Mouse (Mus musculus) mammary gland, adult 2 months (tissue): ENCODE data around the gene Slc10a7. TPM values are rescaled to one million over a fixed set of nuclear protein-coding genes. Genes with fewer than 3 reads are reported as not detected.

Source experiments
- polyA plus RNA-seq: library from polyadenylated mRNA; depleted of rRNA; stranded (reverse); fragments of >200 nt; gene quantifications from 2 replicates; pipeline ENCODE4 v1.2.3, GENCODE M21; 2012; ENCODE audit warnings: low replicate concordance; rRNA removed

The Slc10a7 gene
- polyA plus RNA-seq = 9.0 and 26.6 TPM in 2 replicates

GRCm38 (mm10) chr8:78509273-78510031, at the start of gene Slc10a7:
Gene Slc10a7 (plus strand): TSS chr8:78509346.

DNA sequence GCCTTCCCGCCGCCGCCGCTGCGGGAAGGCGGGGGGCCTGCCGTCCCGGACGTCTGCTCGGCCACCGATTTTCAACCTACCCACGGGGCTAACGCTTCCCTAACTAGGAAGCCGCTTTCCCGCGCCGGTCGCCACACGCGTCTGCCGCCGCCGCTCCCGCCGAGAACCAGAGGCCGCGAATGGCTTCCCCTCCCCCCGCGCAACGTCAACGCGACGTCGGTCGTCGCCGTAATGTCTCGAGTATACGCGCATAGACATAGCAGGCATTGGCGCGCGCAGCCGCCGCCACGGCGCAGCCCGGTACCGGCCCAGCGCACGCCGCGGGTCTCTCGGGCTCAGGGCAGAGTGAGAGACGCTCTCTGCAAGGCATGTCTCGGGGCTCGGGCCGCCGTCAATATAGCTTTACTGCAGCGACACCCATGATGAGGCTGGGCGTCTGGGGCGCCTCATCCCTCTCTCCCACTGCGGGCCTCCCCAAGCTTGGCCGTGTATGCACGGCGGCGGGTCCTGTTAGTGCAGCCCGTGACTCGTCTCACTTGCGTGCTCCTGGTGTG, 350 bp upstream of the Slc10a7 start, which contains the start of gene Rbmxl1:
Gene Rbmxl1 (minus strand): TSS at position 180 of the 554 bp plus-strand sequence.

Other genes starting within 250 kb of the Slc10a7 start
- gene Pou4f2, start 72.7 kb upstream of the Slc10a7 start, polyA plus RNA-seq = not detected in 2 replicates
- gene Rbmxl1, start 448 bp upstream of the Slc10a7 start, polyA plus RNA-seq = 13.2 and 18.9 TPM in 2 replicates